Mouse (Mus musculus): Measurements from ENCODE around the gene Spesp1.

DNA sequence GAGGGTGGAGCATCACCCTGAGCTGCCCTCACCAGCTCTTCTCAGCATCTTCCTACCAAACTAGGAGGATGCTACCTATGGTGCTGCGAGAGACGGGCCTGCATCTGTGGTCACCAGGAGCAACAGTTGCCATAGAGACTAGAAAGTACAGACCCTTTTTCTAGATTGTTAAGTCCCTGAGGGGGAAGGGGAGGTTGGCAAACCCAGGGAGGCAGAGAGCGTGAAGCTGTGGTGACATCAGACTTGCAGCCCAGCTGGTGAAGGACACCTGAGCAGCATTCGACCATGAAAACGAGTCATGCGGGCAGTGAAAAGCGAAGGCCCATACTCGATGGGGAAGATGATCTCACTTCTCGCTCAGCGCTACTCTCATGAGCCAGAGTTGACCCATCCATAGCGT lies 24.0 kb downstream of the Spesp1 start:
- TF ChIP-seq CTCF (IDR thresholded peaks at IDR 0.05; ENCODE audit: low read depth, low read length) (no peak), POLR2AphosphoS5 (IDR thresholded peaks at IDR 0.05; ENCODE audit: insufficient replicate concordance, low read depth, low read length) (no peak), GATA1 (IDR thresholded peaks at IDR 0.05; ENCODE audit: borderline replicate concordance, low read length) (no peak)

Data from G1E (cell line).